Mouse (Mus musculus) liver, embryonic 14.5 days (tissue): ENCODE data around the gene Clic1. TPM values are rescaled to one million over a fixed set of nuclear protein-coding genes. Genes with fewer than 3 reads are reported as not detected.

Experiments
- ATAC-seq: fragments of 200-750 bp; cut with Nextera tagmentation; 2 replicates; pipeline ENCODE4 v1.8.0; 2017; ENCODE audit warnings: moderate number of reproducible peaks, mild to moderate bottlenecking, moderate library complexity; ENCODE audit not compliant: insufficient read depth
- DNase-seq, 3 experiments: peaks; one replicate each; pipeline ENCODE4 v3.0.0-alpha.2; 2012 to 2013; ENCODE audit warnings: low read depth in 3 of 3, low spot score in 3 of 3
- H3K27ac ChIP-seq: fragments of 300-500 bp; sonication (generic); 2 replicates; pipeline ENCODE4 v1.5.1; 2014; ENCODE audit warnings: moderate library complexity, mild to moderate bottlenecking, control low read depth, inconsistent platforms
- H3K27me3 ChIP-seq: fragments of 300-500 bp; sonication (generic); 2 replicates; pipeline ENCODE4 v1.6.1; 2014; ENCODE audit warnings: mild to moderate bottlenecking, low read length, moderate library complexity; ENCODE audit not compliant: control insufficient read depth, insufficient read depth
- H3K36me3 ChIP-seq: fragments of 300-500 bp; sonication (generic); replicated peaks from 2 replicates; pipeline ENCODE4 v1.6.1; 2014; ENCODE audit warnings: low read depth; ENCODE audit not compliant: control insufficient read depth, insufficient read depth
- H3K4me1 ChIP-seq, 2 experiments: fragments of 200-500 bp in 1 of 2; fragments of 300-500 bp in 1 of 2; sonication (generic) in 1 of 2; replicated peaks; 2 replicates each; pipeline ENCODE4 v1.6.1; 2012 to 2014; ENCODE audit warnings: antibody characterized with exemption in 1 of 2, inconsistent platforms in 1 of 2, low read length in 1 of 2; ENCODE audit not compliant: control insufficient read depth in 2 of 2, insufficient read depth in 2 of 2
- H3K4me2 ChIP-seq: fragments of 300-500 bp; sonication (generic); 2 replicates; pipeline ENCODE4 v1.6.1; 2014; ENCODE audit warnings: low read depth, mild to moderate bottlenecking, control low read depth, moderate library complexity
- H3K4me3 ChIP-seq, 2 experiments: fragments of 200-500 bp in 1 of 2; fragments of 300-500 bp in 1 of 2; sonication (generic) in 1 of 2; 2 replicates each; pipeline ENCODE4 v1.5.1; 2012 to 2014; ENCODE audit warnings: low read depth in 2 of 2, low read length in 2 of 2, mild to moderate bottlenecking in 2 of 2, control low read depth in 1 of 2, inconsistent platforms in 1 of 2, moderate library complexity in 1 of 2; ENCODE audit not compliant: insufficient read depth in 1 of 2
- H3K9ac ChIP-seq: fragments of 300-500 bp; sonication (generic); replicated peaks from 2 replicates; pipeline ENCODE4 v1.6.1; 2014; ENCODE audit warnings: mild to moderate bottlenecking, control low read depth, moderate library complexity
- H3K9me3 ChIP-seq: fragments of 300-500 bp; sonication (generic); 2 replicates; pipeline ENCODE4 v1.6.1; 2016; ENCODE audit warnings: low read length, mixed read lengths; ENCODE audit not compliant: control insufficient read depth
- CTCF ChIP-seq: IDR thresholded peaks from 2 replicates; pipeline ENCODE4 v1.5.1; 2016; ENCODE audit warnings: antibody characterized with exemption, low read depth, control low read depth
- EP300 ChIP-seq: IDR thresholded peaks from 2 replicates; pipeline ENCODE4 v1.6.1; 2016; ENCODE audit warnings: antibody characterized with exemption, low read depth
- WGBS: fragments of 180-500 bp; shearing (Covaris S2); extraction: QIAGEN DNeasy Blood & Tissue Kit; methylation state at CpG from one replicate; pipeline ENCODE4 v1.1.7; 2014; ENCODE audit not compliant: insufficient replicate concordance; 5-methylcytosine and 5-hydroxymethylcytosine counted together
- polyA plus RNA-seq, 2 experiments: library from polyadenylated mRNA; depleted of rRNA in 1 of 2; stranded (reverse) in 1 of 2; unstranded in 1 of 2; fragments of >200 nt; fragmentation: Nextera tagmentation in 1 of 2; extraction: Ambion mirVana in 1 of 2; gene quantifications; 2 replicates each; pipeline versions ENCODE4 v1.2.1 to v1.2.3; 2012 to 2014

Gene Clic1
- polyA plus RNA-seq, 2 experiments: 38.1 to 78.0 TPM

- Histone ChIP-seq H3K27me3 (peaks cover 14% of the 10 kb centered on the region), H3K27ac (no peak overlapping the region), H3K9ac (no peak overlapping the region), H3K4me2 (no peak overlapping the region), H3K36me3 (no peaks in the 10 kb centered on the region), H3K4me3 (no peak overlapping the region), H3K9me3 (no peaks in the 10 kb centered on the region), H3K4me1 (0 out of 4 replicates have a peak, but pooled peaks cover 0 to 2% of the 10 kb centered on the region in 2 experiments)
- TF ChIP-seq CTCF: no peak
- no peak for TF ChIP-seq EP300
- WGBS: 76% methylated on average over 9 of the region's 9 CpGs
- DNase-seq: no peak
- ATAC-seq: no peak
Observed at GRCm38 (mm10) chr17:35071454-35071853, 21.7 kb downstream of the Clic1 start.

GRCm38 (mm10) chr17:35074097-35074496 lies 24.3 kb downstream of the Clic1 start:
- TF ChIP-seq EP300 (no peak), CTCF (no peak)
- H3K9ac ChIP-seq: no peak overlapping the region
- DNase-seq (no peak), ATAC-seq (no peak)
- H3K27ac ChIP-seq: no peak overlapping the region
- H3K27me3 ChIP-seq: no peaks in the 10 kb centered on the region
- no peaks in the 10 kb centered on the region for H3K36me3 ChIP-seq
- no peaks in the 10 kb centered on the region for H3K9me3 ChIP-seq
- H3K4me2 ChIP-seq: no peak overlapping the region
- no peak overlapping the region for H3K4me3 ChIP-seq
- peaks cover 0 to 3% of the 10 kb centered on the region in 2 experiments; a peak in 3 of 4 replicates for H3K4me1 ChIP-seq
- 12% methylated on average over 17 of the region's 17 CpGs for WGBS

- no peak within 1 kb of the TSS for H3K27ac ChIP-seq
- no peaks in the 10 kb centered on the region for H3K27me3 ChIP-seq
- no peak within 1 kb of the TSS for H3K4me2 ChIP-seq
- H3K9me3 ChIP-seq: no peaks in the 10 kb centered on the region
- no peak for DNase-seq
- H3K9ac ChIP-seq: no peak within 1 kb of the TSS
- ATAC-seq: no peak
- peaks cover 12 to 24% of the 10 kb centered on the region in 2 experiments for H3K4me1 ChIP-seq
- H3K36me3 ChIP-seq: no peaks in the 10 kb centered on the region
- H3K4me3 ChIP-seq: no peak within 1 kb of the TSS
- WGBS: 46% methylated on average over 10 of the region's 10 CpGs
- TF ChIP-seq EP300 (no peak), CTCF (no peak)
Observed at GRCm38 (mm10) chr17:35076507-35077176, 26.9 kb downstream of the Clic1 start, which contains the start of gene Ly6g6e. Ly6g6e (plus strand) TSS chr17:35076902.

GRCm38 (mm10) chr17:35077285-35077684 lies 27.5 kb downstream of the Clic1 start:
- Histone ChIP-seq H3K4me3 (no peak overlapping the region), H3K9ac (no peak overlapping the region), H3K9me3 (no peaks in the 10 kb centered on the region), H3K4me1 (peaks cover 12 to 24% of the 10 kb centered on the region in 2 experiments), H3K36me3 (no peaks in the 10 kb centered on the region), H3K27ac (no peak overlapping the region), H3K27me3 (no peaks in the 10 kb centered on the region), H3K4me2 (no peak overlapping the region)
- no peak for ATAC-seq
- TF ChIP-seq EP300: no peak
- TF ChIP-seq CTCF: no peak
- no peak for DNase-seq
- 28% methylated on average over 2 of the region's 2 CpGs for WGBS

DNA sequence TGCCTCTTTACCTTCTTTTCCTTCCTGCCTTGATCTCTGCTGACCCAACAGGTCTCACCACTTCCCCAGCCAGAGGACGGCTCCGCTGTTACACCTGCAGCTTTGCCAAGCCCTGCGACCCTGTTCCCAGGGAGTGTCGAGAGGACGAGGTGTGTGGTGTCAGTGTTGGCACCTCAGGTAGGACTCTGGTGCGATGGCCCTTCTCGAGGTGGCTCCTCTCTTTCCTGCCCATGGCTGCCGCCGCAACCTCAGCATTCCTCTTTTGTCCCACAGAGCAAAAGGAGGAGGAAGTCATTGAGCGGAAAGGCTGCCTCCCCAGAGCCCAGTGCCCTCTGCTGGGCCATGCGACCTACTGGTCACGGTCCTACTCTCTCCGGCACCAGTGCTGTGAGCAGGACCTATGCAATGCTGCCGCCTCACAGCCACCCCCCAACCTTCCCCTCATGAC lies 28.0 kb downstream of the Clic1 start, which contains the start of gene Ly6g6d:
Gene Ly6g6d, minus strand, starts transcription at position 280 of the 448 bp plus-strand sequence.
- Histone ChIP-seq H3K9ac (no peak within 1 kb of the TSS), H3K4me1 (peaks cover 12 to 24% of the 10 kb centered on the region in 2 experiments), H3K27ac (no peak within 1 kb of the TSS), H3K4me3 (no peak within 1 kb of the TSS), H3K36me3 (no peaks in the 10 kb centered on the region), H3K4me2 (no peak within 1 kb of the TSS), H3K9me3 (no peaks in the 10 kb centered on the region), H3K27me3 (no peaks in the 10 kb centered on the region)
- no peak for ATAC-seq
- TF ChIP-seq EP300: no peak
- peak; percentile 55 for TF ChIP-seq CTCF
- WGBS: 17% methylated on average over 14 of the region's 14 CpGs
- DNase-seq: no peak
